Mouse (Mus musculus) ovary, adult 18-20 months (tissue): ENCODE results near the gene Gm10188.

Experiments used
- DNase-seq: peaks from one replicate; pipeline ENCODE4 v3.0.0; 2022; ENCODE audit warnings: low spot score, mixed read lengths

Gm10188 gene

DNA sequence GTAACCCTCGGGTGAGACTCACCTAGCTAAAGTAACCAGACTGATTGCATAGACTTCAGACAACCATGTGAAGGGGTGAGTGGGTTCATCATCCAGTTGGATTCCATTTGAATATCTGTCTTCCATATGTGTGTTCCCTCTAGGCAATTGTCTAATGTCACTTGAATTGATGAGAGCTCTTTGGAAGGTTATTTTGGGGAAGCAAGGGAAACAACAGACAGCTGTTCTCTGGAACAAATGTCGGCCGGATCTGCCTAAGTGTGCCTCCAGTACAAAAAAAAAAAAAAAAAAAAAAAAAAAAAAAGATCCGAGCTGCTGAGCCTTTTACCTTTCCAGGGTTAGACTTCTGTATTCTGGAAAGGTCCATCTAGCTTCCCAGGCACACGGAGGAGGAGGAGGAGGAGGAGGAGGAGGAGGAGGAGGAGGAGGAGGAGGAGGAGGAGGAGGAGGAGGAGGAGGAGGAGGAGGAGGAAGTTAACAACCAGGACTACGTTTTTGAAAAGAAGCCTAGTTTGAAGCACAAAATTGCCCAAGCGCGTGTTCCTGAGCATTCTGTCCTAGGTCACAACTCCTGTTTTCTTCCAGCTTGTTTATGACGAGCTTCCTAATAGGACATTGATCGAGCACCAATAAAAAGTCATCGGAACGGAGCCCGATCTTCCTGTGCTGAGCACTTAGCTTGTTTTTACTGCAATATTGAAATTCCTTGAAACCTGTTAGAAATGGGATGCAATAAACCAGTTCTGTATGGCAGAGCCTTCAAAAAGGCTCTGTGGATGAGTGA is 3.1 kb downstream of the Gm10188 start:
- DNase-seq, result no peak

DNA sequence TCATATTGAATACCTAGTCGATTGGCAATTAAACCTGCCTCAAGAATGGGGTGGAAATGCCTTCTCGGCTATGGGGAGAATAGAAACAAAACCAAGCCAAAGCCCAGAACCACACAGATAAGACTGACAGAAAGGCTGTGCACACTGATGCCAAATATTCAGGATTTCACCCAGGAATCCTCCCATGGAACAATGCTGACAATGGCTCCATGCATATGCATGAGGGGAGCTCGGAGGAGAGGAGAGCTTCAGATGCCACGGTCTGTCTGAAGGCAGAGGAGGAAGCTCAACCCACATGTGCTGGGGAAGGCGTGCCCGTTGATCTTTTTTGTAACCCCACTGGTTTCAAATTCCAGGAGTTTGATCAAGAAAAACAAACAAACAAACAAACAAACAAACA is 7.4 kb downstream of the Gm10188 start:
- no peak for DNase-seq

DNA sequence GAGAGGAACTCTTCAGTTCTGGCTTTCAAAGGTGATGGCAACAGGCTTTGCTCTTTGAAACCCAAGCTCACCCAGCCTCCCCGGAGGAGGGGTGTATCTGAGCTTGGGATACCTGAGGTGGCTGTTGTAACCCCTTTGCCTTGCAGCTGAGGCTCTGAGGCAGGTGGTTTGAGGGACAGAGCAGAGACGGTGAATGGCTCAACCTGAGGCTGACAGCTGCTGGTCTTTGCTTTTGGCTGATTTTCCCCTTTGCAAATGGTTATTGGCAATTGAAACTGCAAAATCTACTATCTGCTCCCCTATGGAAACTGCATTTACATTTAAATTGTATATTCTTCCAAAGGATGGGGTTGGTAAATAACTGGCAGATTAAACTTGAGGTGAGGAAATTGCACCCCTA is 7.9 kb downstream of the Gm10188 start:
- DNase-seq, result no peak

DNA sequence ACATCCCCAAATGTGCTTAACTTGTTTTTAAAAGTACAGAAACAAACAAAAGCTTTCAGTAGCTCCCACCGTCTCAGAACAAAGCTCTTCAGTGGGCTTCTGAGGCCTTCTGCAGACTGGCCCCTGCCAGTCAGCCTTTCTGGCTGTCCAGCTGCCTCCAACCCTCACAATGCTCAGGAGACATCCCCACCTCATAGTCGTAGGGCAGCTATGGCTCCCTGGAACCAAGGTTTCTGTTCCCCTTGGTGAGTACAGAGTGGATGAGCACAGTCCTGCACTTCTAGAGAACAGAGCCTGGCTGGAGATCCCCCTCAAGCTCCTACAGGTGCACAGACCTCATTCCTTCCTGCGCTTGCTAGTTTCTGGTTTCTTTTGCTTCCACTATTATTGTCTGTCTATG is 13.3 kb downstream of the Gm10188 start:
- no peak for DNase-seq

DNA sequence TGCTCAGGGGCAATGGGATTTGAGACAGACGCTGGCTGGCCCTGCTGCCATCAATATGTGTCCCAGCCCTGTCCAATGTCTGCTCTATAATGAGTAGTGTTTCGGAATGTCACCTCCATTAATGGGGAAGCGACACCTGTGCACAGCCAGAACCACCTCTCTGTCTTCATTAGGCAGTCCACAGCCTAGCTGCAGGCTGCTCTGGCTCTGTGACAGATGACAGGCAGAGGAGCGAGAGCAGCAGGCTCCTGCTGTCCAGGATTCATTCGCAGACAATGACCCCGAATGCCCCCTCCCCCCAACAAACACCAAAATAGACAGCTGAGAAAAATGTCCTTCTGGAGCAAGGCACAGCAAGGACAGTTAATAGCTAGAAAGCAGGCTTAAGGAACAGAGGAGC is 16.5 kb downstream of the Gm10188 start:
- no peak for DNase-seq

DNA sequence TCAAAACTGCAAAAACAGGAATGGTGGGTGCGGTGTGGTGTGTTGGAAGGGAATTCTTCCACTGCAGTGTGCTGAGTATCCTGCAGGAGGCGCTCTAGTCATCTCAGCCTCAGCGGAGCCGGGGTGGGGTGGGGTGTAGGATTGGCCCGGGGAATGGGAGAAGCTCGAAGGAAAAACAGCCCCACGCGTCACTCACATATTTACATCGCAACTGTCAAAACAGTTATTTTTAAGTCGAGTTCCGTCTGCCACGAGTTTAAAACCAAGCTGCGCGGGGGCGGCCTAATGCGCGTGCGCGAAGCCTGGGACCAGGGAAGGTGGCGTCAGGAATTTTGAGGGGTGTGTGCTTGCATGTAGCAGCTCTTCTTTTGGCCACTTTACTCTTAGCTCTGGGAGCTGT is 17.3 kb downstream of the Gm10188 start:
- no peak for DNase-seq

DNA sequence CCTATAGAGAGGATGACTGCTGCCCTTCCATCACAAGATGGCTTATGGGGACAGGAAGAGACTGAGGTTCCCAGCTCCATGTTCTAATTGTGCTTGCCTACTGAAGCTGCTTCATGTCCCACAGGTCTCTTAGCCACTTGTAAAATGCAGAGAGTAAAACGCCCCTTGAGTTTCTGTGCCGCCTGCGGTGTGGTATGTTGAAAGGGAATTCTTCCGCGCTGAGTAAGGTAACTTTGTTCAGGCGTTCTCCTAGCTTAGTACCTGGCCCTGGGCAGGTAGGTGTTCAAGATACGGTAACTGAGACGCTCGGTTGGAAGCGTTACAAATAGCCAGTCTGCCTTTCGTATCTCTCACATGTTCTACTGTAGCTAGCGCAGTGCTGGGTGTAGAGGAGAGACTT is 17.9 kb downstream of the Gm10188 start:
- no peak for DNase-seq

DNA sequence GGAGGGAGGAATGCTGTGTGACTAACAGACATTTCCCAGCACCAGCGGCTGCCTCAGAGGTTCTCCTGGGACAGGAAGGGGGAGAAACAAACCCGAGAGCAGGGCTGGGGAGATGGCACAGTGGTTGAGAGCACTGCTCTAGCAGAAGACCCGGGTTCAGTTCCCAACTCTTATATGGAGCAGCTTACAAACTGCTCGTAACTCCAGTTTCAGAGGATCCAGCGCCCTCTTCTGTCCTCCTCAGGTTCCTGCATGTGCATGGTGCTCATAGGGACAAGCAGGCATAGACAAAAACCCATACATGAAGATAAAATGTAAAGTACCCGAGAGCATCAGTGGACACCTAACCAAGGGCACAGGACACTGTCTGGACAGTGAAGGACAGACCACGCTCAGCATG is 18.6 kb downstream of the Gm10188 start:
- no peak for DNase-seq

DNA sequence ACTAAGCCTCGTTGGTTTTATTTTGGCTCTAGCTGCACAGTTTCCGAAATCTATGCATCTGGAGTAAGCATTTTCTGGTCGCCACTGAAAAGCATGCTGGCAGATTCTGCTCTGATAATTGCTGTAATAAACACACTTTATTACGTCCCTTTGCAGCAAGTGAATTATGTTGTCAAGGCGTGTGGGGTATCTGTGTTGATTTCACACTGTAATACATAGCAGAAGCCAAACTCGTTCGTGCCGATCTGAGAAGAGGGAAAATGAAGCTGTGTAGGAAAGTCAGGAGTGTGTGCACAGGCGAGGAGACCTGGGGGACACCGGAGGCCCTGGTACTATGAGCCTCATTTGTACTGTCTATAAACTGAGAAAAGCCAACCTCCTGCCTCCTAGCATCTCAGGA is 20.2 kb downstream of the Gm10188 start:
- DNase-seq, result no peak

DNA sequence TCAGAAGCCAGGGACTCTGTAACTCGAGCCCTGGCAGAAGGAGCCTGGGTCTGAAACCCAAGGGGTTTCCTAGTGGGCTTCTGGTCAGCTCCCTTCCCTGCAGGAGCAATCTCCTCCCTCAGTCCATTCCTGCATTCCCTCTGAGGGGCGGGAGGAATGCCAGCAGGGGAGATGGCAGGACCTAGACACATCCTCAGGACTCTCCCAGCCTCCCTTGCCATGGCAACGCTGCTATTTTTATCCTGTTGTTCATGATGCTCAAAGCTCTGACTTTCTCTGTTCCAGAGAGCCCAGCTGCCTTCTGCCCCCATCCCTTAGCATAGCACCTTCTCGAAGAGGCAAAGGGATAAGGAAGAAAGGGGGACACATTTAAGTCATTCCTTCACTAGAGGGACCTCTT is 21.4 kb downstream of the Gm10188 start:
- DNase-seq, result no peak

DNA sequence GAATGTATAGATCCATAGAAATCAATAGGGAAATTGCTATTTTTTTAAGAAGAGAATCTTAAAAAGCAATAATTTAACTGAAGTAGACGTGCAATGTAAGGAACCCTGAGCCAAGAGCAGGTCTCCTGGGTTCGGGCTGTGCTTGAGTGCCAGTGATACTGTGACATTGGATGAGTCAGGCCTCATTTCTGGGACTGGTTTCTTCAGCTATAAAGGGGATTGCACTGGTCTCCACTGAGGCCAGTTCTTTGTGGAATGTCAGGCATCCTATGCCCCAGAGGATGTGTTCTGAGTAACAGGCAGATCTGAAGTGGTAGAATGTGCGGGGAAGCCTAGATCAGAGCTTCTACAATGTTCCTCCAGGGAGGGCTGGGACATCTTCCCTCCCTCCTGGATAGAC is 22.7 kb downstream of the Gm10188 start:
- DNase-seq, result no peak

DNA sequence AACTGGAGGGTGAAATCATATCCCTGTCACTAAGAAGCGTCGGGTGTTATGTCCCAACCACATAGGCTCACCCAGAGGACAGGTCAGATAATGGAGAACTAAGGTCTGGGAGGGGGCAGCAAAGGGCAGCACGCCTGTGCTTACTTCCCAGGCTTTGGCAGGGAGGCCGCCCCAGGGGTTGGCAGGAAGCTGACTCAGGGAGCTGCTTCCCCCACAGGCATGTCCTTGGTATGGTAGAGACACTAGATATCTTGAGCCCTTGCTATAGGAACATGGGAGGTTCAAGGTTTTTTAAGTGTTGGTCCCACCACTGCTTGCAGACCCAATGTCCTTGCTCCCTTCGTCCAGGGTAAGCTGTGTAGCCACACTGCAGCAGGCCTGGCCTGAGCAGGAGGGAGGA is 23.6 kb downstream of the Gm10188 start:
- peak; percentile 56 for DNase-seq

DNA sequence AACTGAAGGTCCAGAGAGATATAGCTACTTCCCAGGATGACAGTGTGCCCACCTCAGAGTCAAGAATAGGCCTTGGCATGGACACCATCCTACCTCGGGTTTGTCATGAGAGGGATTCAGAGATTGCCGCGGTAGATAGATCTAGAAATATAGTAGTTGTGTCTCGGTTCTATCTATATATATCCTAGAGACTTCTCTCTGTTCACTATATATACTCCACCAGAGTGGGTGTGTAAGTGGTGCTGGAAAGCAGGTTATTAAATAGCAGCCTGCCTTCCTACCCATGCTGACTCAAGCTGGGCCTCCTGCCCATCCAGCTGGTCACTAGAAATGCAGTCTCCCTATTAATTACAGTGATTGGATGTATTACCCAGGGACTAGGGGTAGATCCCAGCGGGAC is 26.8 kb downstream of the Gm10188 start:
- DNase-seq, result no peak

DNA sequence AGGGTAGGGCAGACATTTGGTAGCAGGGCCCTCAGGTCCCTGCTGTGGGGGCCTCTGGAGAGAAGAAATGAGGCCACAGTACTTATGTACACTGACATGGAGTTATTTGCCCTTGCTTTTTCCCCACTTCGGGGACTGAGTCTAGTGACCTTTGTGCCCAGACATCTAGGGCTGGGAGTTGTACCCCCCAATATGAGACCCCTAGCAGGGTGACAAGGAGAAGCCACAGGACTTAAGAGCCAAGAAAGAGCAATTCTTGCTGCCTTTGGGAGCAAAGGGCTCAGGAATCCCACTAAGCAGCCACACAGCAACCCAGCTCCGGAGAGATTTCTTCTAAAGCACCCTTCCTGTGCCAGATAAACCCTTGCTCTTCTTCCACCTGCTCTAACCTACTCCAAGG is 27.6 kb downstream of the Gm10188 start:
- no peak for DNase-seq

DNA sequence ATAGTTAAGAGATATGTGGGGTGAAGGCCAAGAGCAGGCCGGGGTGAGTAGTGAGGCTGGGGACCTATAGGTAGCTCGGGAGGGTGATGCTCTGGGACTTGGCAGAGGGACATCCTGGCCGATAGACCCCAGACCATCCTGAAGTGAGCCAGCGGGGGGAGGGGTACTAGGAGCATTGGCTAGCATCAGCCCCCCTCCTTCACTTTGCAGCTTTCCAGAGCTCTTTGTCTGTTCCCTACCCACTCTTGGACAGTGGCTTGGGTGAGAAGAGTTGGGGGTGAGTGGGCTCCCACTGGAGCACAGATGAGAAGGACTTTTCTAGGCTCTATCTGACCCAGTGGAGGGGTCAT is 28.1 kb downstream of the Gm10188 start:
- no peak for DNase-seq

DNA sequence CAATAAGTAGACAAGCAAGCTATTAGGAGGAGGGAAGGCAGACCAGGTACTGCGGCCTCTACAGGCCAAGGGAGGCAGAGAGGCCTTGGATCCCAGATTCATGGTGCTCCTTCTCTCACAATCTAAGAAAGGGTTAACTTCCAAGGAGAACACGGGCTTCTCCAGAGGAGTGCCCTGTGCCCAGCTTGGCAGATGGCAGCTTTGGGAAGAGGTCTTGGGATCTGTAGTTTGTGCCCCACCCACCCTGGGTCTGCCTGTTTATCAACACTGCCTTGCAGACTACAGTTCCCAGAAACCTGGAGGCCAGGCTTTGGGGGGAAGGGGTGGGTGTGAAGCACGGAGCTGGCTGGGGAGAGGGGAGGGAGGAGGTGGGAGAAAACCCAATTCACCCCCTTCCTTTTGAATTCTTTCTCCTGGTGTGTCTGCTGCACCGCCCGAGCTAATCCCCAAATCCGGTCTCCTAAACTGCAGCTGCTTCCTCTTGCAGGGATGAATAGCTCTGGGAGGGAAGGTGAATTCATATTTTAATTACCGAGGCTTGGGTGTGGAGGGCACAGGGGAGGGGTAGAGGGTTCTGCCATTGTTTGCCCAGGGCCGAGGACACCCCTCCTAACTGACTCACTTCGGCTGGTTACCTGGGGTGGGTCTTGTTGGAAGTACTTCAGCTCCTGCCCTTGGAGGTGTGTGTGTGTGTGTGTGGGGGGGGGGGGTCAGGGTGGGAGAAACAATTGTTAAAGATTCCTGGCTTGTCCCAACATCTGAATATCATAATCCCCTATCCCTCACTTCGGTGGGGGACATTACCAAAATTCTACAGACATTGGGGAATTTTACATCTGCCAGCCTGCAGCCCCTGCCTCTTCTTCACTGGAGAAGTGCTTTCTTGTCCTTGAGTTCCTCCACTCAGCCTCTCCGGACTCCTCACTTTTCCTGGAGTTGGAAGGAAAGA is 28.7 kb downstream of the Gm10188 start:
- DNase-seq, result no peak

DNA sequence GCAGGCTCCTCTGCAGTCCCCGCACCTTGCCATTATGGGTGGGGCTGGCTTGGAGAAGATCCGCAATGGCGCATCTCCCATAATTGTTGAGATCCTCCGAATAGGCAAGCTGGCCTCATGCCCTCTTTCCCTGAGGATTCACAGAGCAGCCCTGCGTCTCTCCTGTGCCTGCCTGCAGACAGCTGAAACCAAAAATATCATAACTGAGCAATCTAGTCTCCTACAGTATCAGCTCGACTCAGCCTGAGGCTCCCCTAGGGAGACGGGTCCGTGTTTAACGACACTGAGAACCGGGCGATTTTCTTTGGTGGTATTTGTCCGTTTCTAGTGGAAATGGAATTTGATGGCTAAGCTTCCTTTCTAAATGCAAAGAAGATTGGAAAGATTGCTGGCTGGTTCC is 29.6 kb downstream of the Gm10188 start:
- no peak for DNase-seq

DNA sequence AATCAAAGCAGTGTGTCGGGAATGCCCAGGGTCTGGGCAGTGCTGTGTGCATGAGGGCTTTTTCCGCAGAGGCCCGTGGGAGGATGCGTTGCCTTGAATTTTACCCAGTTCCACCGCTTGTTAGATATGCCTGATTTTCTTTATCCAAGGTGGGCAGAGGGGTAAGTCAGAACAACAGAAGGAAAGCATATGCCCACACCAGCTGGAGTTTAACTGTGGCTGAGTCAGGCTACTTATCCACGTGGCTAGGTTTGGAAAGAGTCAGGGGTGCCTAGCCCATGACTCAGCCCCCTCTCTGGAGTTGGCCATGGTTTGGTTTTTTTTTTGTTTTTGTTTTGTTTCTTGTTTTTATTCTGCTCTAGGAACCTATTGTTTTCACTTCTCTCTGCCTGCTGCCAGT is 30.3 kb downstream of the Gm10188 start:
- DNase-seq, result no peak

DNA sequence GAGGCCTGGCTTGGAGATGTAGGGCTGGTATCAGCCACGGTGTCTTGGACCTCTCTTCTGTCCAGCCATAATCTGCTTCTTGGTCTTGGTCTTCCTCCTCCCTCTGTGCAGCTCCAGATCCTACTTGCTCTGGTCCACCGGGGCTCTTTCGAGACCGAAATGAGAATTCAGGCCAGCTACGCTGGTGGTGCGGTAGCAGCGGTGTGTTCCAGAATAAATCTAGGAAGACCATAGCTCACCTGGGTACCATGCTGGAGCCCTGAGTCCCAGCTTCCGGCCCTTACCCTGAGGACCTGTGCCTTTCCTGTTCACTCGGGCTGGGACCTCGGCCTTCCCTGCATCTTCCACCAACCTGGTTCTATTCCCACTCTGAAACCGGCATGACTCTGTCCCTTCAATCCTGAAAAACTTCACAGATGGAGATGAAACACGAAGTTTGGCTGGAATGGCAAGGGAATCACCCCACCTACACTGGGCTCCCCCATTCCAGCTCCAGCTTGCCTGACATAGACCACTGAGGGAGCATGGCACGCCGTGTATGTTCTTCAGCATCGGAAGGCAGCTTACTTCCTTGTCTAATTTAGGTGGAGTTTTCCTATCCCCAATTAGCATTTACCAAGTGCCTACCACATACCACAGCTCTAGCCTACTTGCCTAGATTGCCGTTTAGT is 31.0 kb downstream of the Gm10188 start:
- DNase-seq, result no peak

DNA sequence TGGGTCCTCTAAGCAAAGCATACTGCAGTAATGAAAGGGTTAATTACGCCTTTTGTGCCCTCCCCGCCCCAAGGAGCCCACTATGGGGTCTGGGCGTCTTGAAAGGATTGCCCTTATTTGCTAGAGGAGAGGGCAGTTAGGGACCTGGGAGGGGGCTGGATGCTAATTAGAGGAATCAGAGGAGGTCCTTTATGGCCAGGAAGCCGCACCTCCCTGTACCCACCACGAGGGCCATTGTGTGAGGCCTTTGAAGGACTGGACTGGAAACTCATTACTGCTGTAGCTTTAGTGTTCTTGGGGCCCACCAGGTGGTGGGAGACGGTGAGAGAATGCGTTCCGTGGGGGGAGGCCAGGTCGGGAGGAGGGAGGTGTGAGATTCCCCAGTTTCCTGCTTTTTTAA is 31.9 kb downstream of the Gm10188 start:
- DNase-seq, result no peak

DNA sequence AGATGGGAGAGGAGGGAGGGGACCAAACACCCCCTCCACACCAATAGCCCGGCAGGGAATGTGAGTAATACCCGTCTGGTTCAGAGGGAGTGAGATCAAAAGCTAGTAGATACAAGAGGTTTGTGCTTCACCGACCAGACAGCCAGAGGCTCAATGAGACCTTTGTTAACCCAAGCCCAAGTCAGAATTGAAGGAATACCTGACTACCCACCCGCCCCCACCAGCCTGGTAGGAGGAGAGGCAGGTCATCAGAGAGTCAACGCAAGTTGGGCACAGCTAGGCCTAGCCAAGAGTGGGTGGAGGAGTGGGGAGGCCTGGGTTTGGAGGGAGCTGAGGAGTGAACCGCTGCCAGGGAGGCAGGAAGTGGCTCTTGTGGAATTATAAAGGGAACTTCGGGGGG is 33.2 kb downstream of the Gm10188 start:
- no peak for DNase-seq

DNA sequence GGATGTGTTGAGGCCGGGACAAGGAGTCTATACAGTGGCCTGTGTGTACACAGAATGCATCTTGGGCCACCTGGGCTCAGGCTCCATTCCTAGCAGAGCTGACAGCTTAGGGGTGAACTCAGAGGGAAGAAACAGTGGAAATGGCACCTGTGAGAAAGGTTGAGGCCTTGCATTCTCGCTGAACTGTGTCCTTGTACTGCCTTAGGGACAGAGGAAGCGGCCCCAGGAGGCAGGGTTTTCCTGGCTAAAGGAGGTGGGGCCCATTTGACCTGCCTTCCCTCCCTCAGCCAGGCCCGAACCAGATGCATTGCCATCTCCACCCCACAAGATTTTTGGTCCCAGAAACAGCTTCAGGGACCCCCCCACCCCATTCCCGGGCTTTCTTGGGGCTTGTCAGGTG is 33.9 kb downstream of the Gm10188 start:
- DNase-seq, result no peak

DNA sequence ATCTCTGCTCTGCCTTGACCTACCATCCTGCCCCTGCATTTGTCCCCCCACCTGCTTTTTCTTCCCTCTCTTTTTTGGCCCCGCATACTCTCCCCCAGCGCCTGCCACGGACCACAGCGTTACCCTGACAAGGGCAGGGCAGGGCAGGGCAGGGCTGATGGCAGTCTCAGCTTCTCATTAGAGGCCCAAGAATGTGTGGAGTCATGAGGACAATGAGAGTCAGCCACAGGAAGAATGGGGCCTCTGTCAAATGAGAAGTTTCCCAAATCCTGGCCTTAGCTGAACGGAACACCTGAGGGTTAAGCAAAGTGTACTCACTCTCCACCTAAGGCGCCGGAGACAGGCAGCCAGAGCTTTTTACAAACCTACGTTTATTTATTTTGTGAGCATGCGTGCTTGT is 34.5 kb downstream of the Gm10188 start:
- no peak for DNase-seq
